Mouse (Mus musculus) embryonic facial prominence, embryonic 14.5 days (tissue): ENCODE measurements around the gene Irs3. TPM values are rescaled to one million over a fixed set of nuclear protein-coding genes. Genes with fewer than 3 reads are reported as not detected.

Experiments
- ATAC-seq: fragments of 200-750 bp; cut with Nextera tagmentation; 2 replicates; pipeline ENCODE4 v1.8.0; 2017; ENCODE audit warnings: low read depth, moderate number of reproducible peaks, moderate TSS enrichment
- DNase-seq: peaks from one replicate; pipeline ENCODE4 v3.0.0-alpha.2; 2015; ENCODE audit warnings: low spot score
- H3K27ac ChIP-seq: fragments of 300-500 bp; sonication (generic); replicated peaks from 2 replicates; pipeline ENCODE4 v1.5.1; 2014; ENCODE audit warnings: low read depth, mild to moderate bottlenecking, low read length, moderate library complexity
- H3K27me3 ChIP-seq: fragments of 300-500 bp; sonication (generic); replicated peaks from 2 replicates; pipeline ENCODE4 v1.6.1; 2014; ENCODE audit warnings: low read length; ENCODE audit not compliant: control insufficient read depth, insufficient read depth
- H3K36me3 ChIP-seq: fragments of 300-500 bp; sonication (generic); 2 replicates; pipeline ENCODE4 v1.6.1; 2014; ENCODE audit warnings: low read length, mixed read lengths; ENCODE audit not compliant: control insufficient read depth, insufficient read depth
- H3K4me1 ChIP-seq: fragments of 300-500 bp; sonication (generic); 2 replicates; pipeline ENCODE4 v1.6.1; 2014; ENCODE audit warnings: antibody characterized with exemption, low read length; ENCODE audit not compliant: control insufficient read depth, insufficient read depth
- H3K4me2 ChIP-seq: fragments of 300-500 bp; sonication (generic); 2 replicates; pipeline ENCODE4 v1.6.1; 2014; ENCODE audit warnings: low read depth, mild to moderate bottlenecking, low read length, moderate library complexity, mixed read lengths
- H3K4me3 ChIP-seq: fragments of 300-500 bp; sonication (generic); 2 replicates; pipeline ENCODE4 v1.5.1; 2014; ENCODE audit warnings: low read depth, mild to moderate bottlenecking, low read length
- H3K9ac ChIP-seq: fragments of 300-500 bp; sonication (generic); 2 replicates; pipeline ENCODE4 v1.6.1; 2014; ENCODE audit warnings: low read depth, mild to moderate bottlenecking, low read length, moderate library complexity, mixed read lengths
- H3K9me3 ChIP-seq: fragments of 300-500 bp; sonication (generic); 2 replicates; pipeline ENCODE4 v1.6.1; 2016; ENCODE audit warnings: low read length; ENCODE audit not compliant: control insufficient read depth
- WGBS: fragments of 180-500 bp; shearing (Covaris S2); extraction: QIAGEN DNeasy Blood & Tissue Kit; methylation state at CpG from one replicate; pipeline ENCODE4 v1.1.7; 2014; 5-methylcytosine and 5-hydroxymethylcytosine counted together
- polyA plus RNA-seq: library from polyadenylated mRNA; unstranded; fragments of >200 nt; fragmentation: Nextera tagmentation; extraction: Ambion mirVana; gene quantifications from 2 replicates; pipeline ENCODE4 v1.2.1, GENCODE M21; 2014

Gene Irs3
- polyA plus RNA-seq: 0.14 and 0.21 TPM in 2 replicates

- WGBS: 13% methylated on average over 11 of the region's 11 CpGs
Measured at GRCm38 (mm10) chr5:137645652-137646091, at the start of gene Irs3. Gene Irs3 (minus strand): TSS chr5:137645714.

GRCm38 (mm10) chr5:137694796-137695195 is 49.3 kb upstream of the Irs3 start:
- Histone ChIP-seq H3K36me3 (no peaks in the 10 kb centered on the region), H3K9ac (no peak overlapping the region), H3K27ac (no peak overlapping the region), H3K9me3 (no peaks in the 10 kb centered on the region), H3K4me3 (no peak overlapping the region), H3K27me3 (no peaks in the 10 kb centered on the region), H3K4me1 (no peaks in the 10 kb centered on the region), H3K4me2 (no peak overlapping the region)
- peak; percentile 38 for DNase-seq
- ATAC-seq: no peak
- 61% methylated on average over 3 of the region's 3 CpGs for WGBS

More at GRCm38 (mm10) chr5:137645652-137646091, at the start of gene Irs3:
- peaks cover 19% of the 10 kb centered on the region for H3K36me3 ChIP-seq
- no peaks in the 10 kb centered on the region for H3K9me3 ChIP-seq
- 0 out of 2 replicates have a peak within 1 kb of the TSS, but pooled peaks have one; percentile 38 for H3K9ac ChIP-seq
- H3K27me3 ChIP-seq: peaks cover 29% of the 10 kb centered on the region
- H3K4me1 ChIP-seq: peaks cover 15% of the 10 kb centered on the region
- no peak for DNase-seq
- H3K4me3 ChIP-seq: peak within 1 kb of the TSS; percentile 32
- ATAC-seq: no peak
- peak within 1 kb of the TSS; percentile 54 for H3K4me2 ChIP-seq
- H3K27ac ChIP-seq: no peak within 1 kb of the TSS

- Histone ChIP-seq H3K27ac (no peak overlapping the region), H3K27me3 (no peaks in the 10 kb centered on the region), H3K36me3 (no peaks in the 10 kb centered on the region), H3K4me3 (no peak overlapping the region), H3K9me3 (no peaks in the 10 kb centered on the region), H3K4me2 (no peak overlapping the region), H3K4me1 (no peaks in the 10 kb centered on the region), H3K9ac (no peak overlapping the region)
- 70% methylated on average over 1 of the region's 1 CpGs for WGBS
- DNase-seq (no peak), ATAC-seq (no peak)
Measured at GRCm38 (mm10) chr5:137691881-137692280, 46.4 kb upstream of the Irs3 start.

GRCm38 (mm10) chr5:137690531-137690930 is 45.0 kb upstream of the Irs3 start:
- Histone ChIP-seq H3K36me3 (no peaks in the 10 kb centered on the region), H3K9me3 (no peaks in the 10 kb centered on the region), H3K4me3 (no peak overlapping the region), H3K9ac (no peak overlapping the region), H3K4me2 (no peak overlapping the region), H3K4me1 (no peaks in the 10 kb centered on the region), H3K27ac (no peak overlapping the region), H3K27me3 (no peaks in the 10 kb centered on the region)
- ATAC-seq (no peak), DNase-seq (no peak)
- 56% methylated on average over 9 of the region's 9 CpGs for WGBS

GRCm38 (mm10) chr5:137689974-137690373 is 44.5 kb upstream of the Irs3 start:
- DNase-seq: no peak
- Histone ChIP-seq H3K9me3 (no peaks in the 10 kb centered on the region), H3K4me1 (no peaks in the 10 kb centered on the region), H3K4me3 (no peak overlapping the region), H3K36me3 (no peaks in the 10 kb centered on the region), H3K27me3 (no peaks in the 10 kb centered on the region), H3K9ac (no peak overlapping the region), H3K4me2 (no peak overlapping the region), H3K27ac (no peak overlapping the region)
- no peak for ATAC-seq
- WGBS: 81% methylated on average over 3 of the region's 3 CpGs

GRCm38 (mm10) chr5:137686127-137686790 is 40.7 kb upstream of the Irs3 start:
- DNase-seq (no peak), ATAC-seq (no peak)
- H3K27me3 ChIP-seq: no peaks in the 10 kb centered on the region
- peaks cover 10% of the 10 kb centered on the region for H3K4me1 ChIP-seq
- no peak overlapping the region for H3K27ac ChIP-seq
- 0 out of 2 replicates have a peak, but pooled peaks cover 4% of the 10 kb centered on the region for H3K36me3 ChIP-seq
- H3K9me3 ChIP-seq: no peaks in the 10 kb centered on the region
- no peak overlapping the region for H3K4me3 ChIP-seq
- WGBS: 82% methylated on average over 6 of the region's 6 CpGs
- H3K4me2 ChIP-seq: no peak overlapping the region
- no peak overlapping the region for H3K9ac ChIP-seq

- H3K9me3 ChIP-seq: no peaks in the 10 kb centered on the region
- no peak overlapping the region for H3K27ac ChIP-seq
- peaks cover 10% of the 10 kb centered on the region for H3K4me1 ChIP-seq
- no peak overlapping the region for H3K4me2 ChIP-seq
- ATAC-seq (no peak), DNase-seq (no peak)
- H3K27me3 ChIP-seq: no peaks in the 10 kb centered on the region
- 91% methylated on average over 3 of the region's 3 CpGs for WGBS
- H3K9ac ChIP-seq: no peak overlapping the region
- H3K4me3 ChIP-seq: no peak overlapping the region
- H3K36me3 ChIP-seq: 0 out of 2 replicates have a peak, but pooled peaks cover 7% of the 10 kb centered on the region
Measured at GRCm38 (mm10) chr5:137685653-137686052, 40.1 kb upstream of the Irs3 start.

- H3K4me1 ChIP-seq: peaks cover 10% of the 10 kb centered on the region
- H3K4me3 ChIP-seq: peak within 1 kb of the TSS; percentile 72
- peak; percentile 98 for ATAC-seq
- H3K9ac ChIP-seq: peak within 1 kb of the TSS; percentile 71
- no peaks in the 10 kb centered on the region for H3K27me3 ChIP-seq
- peak; percentile 100 for DNase-seq
- H3K27ac ChIP-seq: peak within 1 kb of the TSS; percentile 52; the same call in 1 of the 2 replicates
- no peaks in the 10 kb centered on the region for H3K9me3 ChIP-seq
- under 1% methylated on average over 57 of the region's 62 CpGs for WGBS
- H3K36me3 ChIP-seq: 0 out of 2 replicates have a peak, but pooled peaks cover 7% of the 10 kb centered on the region
- H3K4me2 ChIP-seq: peak within 1 kb of the TSS; percentile 95
Measured at GRCm38 (mm10) chr5:137684294-137685123, 39.0 kb upstream of the Irs3 start, which contains the start of gene Agfg2. Gene Agfg2 (minus strand): TSS chr5:137684726.
